ENCODE assay signal across 10 mouse cellular contexts in genomic region chr11:98797909-98798308, GRCm38 (mm10). TPM values are rescaled to one million over a fixed set of nuclear protein-coding genes. Genes with fewer than 3 reads are reported as not detected.
DNase-seq lines count a peak whose midpoint lies in the region; ATAC-seq lines count a peak whose summit lies in the region.
"Had no signal": no experiment of that assay in that cellular context is flagged by ENCODE, and none has a peak within 500 bp of the region (broad histone marks: within the 10 kb centered on the region; RNA-seq: fewer than 3 reads in every experiment).

No protein-coding gene starts in this region.

- intact Hi-C loops in heart, postnatal 36 days (cut with DNase I): no loop called here

- peak overlapping the region; percentile 95 for H3K4me2 ChIP-seq in heart, embryonic 14.5 days (ENCODE audit: low read length)
- H3K4me2 ChIP-seq in hindbrain, embryonic 13.5 days: peak overlapping the region; percentile 99
- H3K4me2 ChIP-seq in midbrain, embryonic 14.5 days (ENCODE audit: low read length): peak overlapping the region; percentile 95

- peaks cover 6 to 21% of the 10 kb centered on the region in 2 experiments for H3K4me1 ChIP-seq in heart, embryonic 14.5 days (ENCODE audit: control insufficient read depth in 2 of 2, insufficient read depth in 2 of 2, low read length in 2 of 2)
- H3K4me1 ChIP-seq in brown adipose tissue, adult 24 weeks (ENCODE audit: control insufficient read depth, insufficient read depth, insufficient read length, low read length): peaks cover 12% of the 10 kb centered on the region
- peaks cover 47% of the 10 kb centered on the region for H3K4me1 ChIP-seq in hindbrain, embryonic 13.5 days (replicated peaks)
- peaks cover 26% of the 10 kb centered on the region for H3K4me1 ChIP-seq in midbrain, embryonic 14.5 days (ENCODE audit: control insufficient read depth, insufficient read depth, low read length)

- H3K27me3 ChIP-seq in heart, embryonic 14.5 days (ENCODE audit: control insufficient read depth, insufficient read depth, low read length): no peaks in the 10 kb centered on the region
- no peaks in the 10 kb centered on the region for H3K27me3 ChIP-seq in hindbrain, embryonic 13.5 days
- H3K27me3 ChIP-seq in midbrain, embryonic 14.5 days (ENCODE audit: control insufficient read depth, insufficient read depth, low read length): no peaks in the 10 kb centered on the region
- H3K27me3 ChIP-seq: Patski had no signal

- peaks cover 49% of the 10 kb centered on the region for H3K36me3 ChIP-seq in heart, embryonic 14.5 days (ENCODE audit: control insufficient read depth, insufficient read depth, low read length)
- peaks cover 39% of the 10 kb centered on the region for H3K36me3 ChIP-seq in hindbrain, embryonic 13.5 days
- H3K36me3 ChIP-seq in midbrain, embryonic 14.5 days (ENCODE audit: control insufficient read depth, insufficient read depth, low read length): peaks cover 45% of the 10 kb centered on the region

- 34% methylated on average over 4 of the region's 4 CpGs for WGBS in heart, embryonic 14.5 days
- 45% methylated on average over 4 of the region's 4 CpGs for WGBS in hindbrain, embryonic 13.5 days
- WGBS in midbrain, embryonic 14.5 days: 46% methylated on average over 4 of the region's 4 CpGs

- no peak for DNase-seq in heart, postnatal 36 days
- peak; percentile 46 for DNase-seq in midbrain, embryonic 14.5 days
- no peak for DNase-seq in thymus, postnatal 14 days
- DNase-seq in kidney, postnatal 36 days: no peak
- DNase-seq: right cerebral cortex, postnatal 25 days had no signal

- H3K9me3 ChIP-seq in heart, embryonic 14.5 days (ENCODE audit: control insufficient read depth, low read length): no peaks in the 10 kb centered on the region
- H3K9me3 ChIP-seq in hindbrain, embryonic 13.5 days: no peaks in the 10 kb centered on the region
- no peaks in the 10 kb centered on the region for H3K9me3 ChIP-seq in midbrain, embryonic 14.5 days (ENCODE audit: control insufficient read depth, low read length)

- peak overlapping the region; percentile 100; a peak in 3 of 4 replicates for H3K27ac ChIP-seq in heart, embryonic 14.5 days (replicated peaks in 1 of 2; ENCODE audit: control insufficient read depth in 1 of 2, insufficient read depth in 1 of 2, low read depth in 2 of 2, low read length in 2 of 2)
- H3K27ac ChIP-seq in brown adipose tissue, adult 24 weeks (replicated peaks; ENCODE audit: low read depth, low read length): 0 out of 2 replicates have a peak overlapping the region, but pooled peaks have one; percentile 14
- H3K27ac ChIP-seq in hindbrain, embryonic 13.5 days: peak overlapping the region; percentile 100; the same call in 1 of the 2 replicates
- H3K27ac ChIP-seq in midbrain, embryonic 14.5 days (replicated peaks; ENCODE audit: low read depth, low read length): 0 out of 2 replicates have a peak overlapping the region, but pooled peaks have one; percentile 1

- peak overlapping the region; percentile 100 for H3K9ac ChIP-seq in heart, embryonic 14.5 days (ENCODE audit: low read length)
- peak overlapping the region; percentile 100 for H3K9ac ChIP-seq in hindbrain, embryonic 13.5 days
- H3K9ac ChIP-seq in midbrain, embryonic 14.5 days (replicated peaks; ENCODE audit: low read length): peak overlapping the region; percentile 99

- ATAC-seq in heart, embryonic 14.5 days (ENCODE audit: insufficient number of reproducible peaks, insufficient read depth, low FRiP score, low read depth): no peak
- no peak for ATAC-seq in hindbrain, embryonic 13.5 days (ENCODE audit: low FRiP score)
- ATAC-seq in midbrain, embryonic 14.5 days (ENCODE audit: low FRiP score, low TSS enrichment): no peak
- no peak for ATAC-seq in CD4-positive, CD25-positive, alpha-beta regulatory T cell, adult 4 months
- ATAC-seq: Patski had no signal

- peak overlapping the region; percentile 76 to 96 for H3K4me3 ChIP-seq in heart, embryonic 14.5 days (ENCODE audit: control insufficient read depth in 1 of 2, insufficient read depth in 1 of 2, low read depth in 1 of 2, low read length in 2 of 2)
- peak overlapping the region; percentile 88 for H3K4me3 ChIP-seq in brown adipose tissue, adult 24 weeks (ENCODE audit: insufficient read depth, low read depth, low read length)
- peak overlapping the region; percentile 100 for H3K4me3 ChIP-seq in hindbrain, embryonic 13.5 days
- peak overlapping the region; percentile 100 for H3K4me3 ChIP-seq in midbrain, embryonic 14.5 days (replicated peaks; ENCODE audit: low read depth, low read length)

RNA-seq across cellular contexts. Expression of gene Msl1, which starts 2.6 kb away (rescaled TPM):
- polyA plus RNA-seq in heart, embryonic 14.5 days (2014; fragmentation: Nextera tagmentation; extraction: Ambion mirVana): 13.3 and 15.3 TPM in 2 replicates
- 10 to 100 TPM; 74.4 to 75.3 TPM for total RNA-seq in heart, postnatal 36 days (2021)
- 36.3 and 40.8 TPM in 2 replicates for polyA plus RNA-seq in brown adipose tissue, adult 24 weeks (2012; ENCODE audit: insufficient read depth, insufficient read length, missing spikeins)
- 31.5 and 33.0 TPM in 2 replicates for polyA plus RNA-seq in hindbrain, embryonic 13.5 days (2015; fragmentation: Nextera tagmentation; extraction: Ambion mirVana)
- 25.0 and 35.9 TPM in 2 replicates for polyA plus RNA-seq in midbrain, embryonic 14.5 days (2014; fragmentation: Nextera tagmentation; extraction: Ambion mirVana)
- 10 to 100 TPM; 22.3 to 24.8 TPM for polyA plus RNA-seq in CD4-positive, CD25-positive, alpha-beta regulatory T cell, adult 4 months (2017; shearing (Covaris generic))

RNA-seq across cellular contexts. Expression of gene Casc3, which starts 6.8 kb away (rescaled TPM):
- polyA plus RNA-seq in heart, embryonic 14.5 days (2014; fragmentation: Nextera tagmentation; extraction: Ambion mirVana): 22.6 and 22.9 TPM in 2 replicates
- 10 to 100 TPM; 26.1 to 26.2 TPM for total RNA-seq in heart, postnatal 36 days (2021)
- polyA plus RNA-seq in brown adipose tissue, adult 24 weeks (2012; ENCODE audit: insufficient read depth, insufficient read length, missing spikeins): 9.2 and 16.9 TPM in 2 replicates
- 48.7 and 50.2 TPM in 2 replicates for polyA plus RNA-seq in hindbrain, embryonic 13.5 days (2015; fragmentation: Nextera tagmentation; extraction: Ambion mirVana)
- 46.6 and 57.3 TPM in 2 replicates for polyA plus RNA-seq in midbrain, embryonic 14.5 days (2014; fragmentation: Nextera tagmentation; extraction: Ambion mirVana)
- 10 to 100 TPM; 13.6 to 14.5 TPM for polyA plus RNA-seq in CD4-positive, CD25-positive, alpha-beta regulatory T cell, adult 4 months (2017; shearing (Covaris generic))

RNA-seq across cellular contexts. Expression of gene Nr1d1, which starts 22.8 kb away (rescaled TPM):
- polyA plus RNA-seq in heart, embryonic 14.5 days (2014; fragmentation: Nextera tagmentation; extraction: Ambion mirVana): 6.0 and 6.4 TPM in 2 replicates
- total RNA-seq in heart, postnatal 36 days (2021): 100 to 1,000 TPM; 104 to 107 TPM
- 78.3 and 90.9 TPM in 2 replicates for polyA plus RNA-seq in brown adipose tissue, adult 24 weeks (2012; ENCODE audit: insufficient read depth, insufficient read length, missing spikeins)
- 1.9 and 2.4 TPM in 2 replicates for polyA plus RNA-seq in hindbrain, embryonic 13.5 days (2015; fragmentation: Nextera tagmentation; extraction: Ambion mirVana)
- 3.0 TPM in 2 replicates for polyA plus RNA-seq in midbrain, embryonic 14.5 days (2014; fragmentation: Nextera tagmentation; extraction: Ambion mirVana)
- 10 to 100 TPM in 1 of 2 experiments, 1 to 10 TPM in 1; 4.9 to 12.3 TPM for polyA plus RNA-seq in CD4-positive, CD25-positive, alpha-beta regulatory T cell, adult 4 months (2017; shearing (Covaris generic))

RNA-seq across cellular contexts. Expression of gene Rapgefl1, which starts 38.7 kb away (rescaled TPM):
- 0.82 and 0.95 TPM in 2 replicates for polyA plus RNA-seq in heart, embryonic 14.5 days (2014; fragmentation: Nextera tagmentation; extraction: Ambion mirVana)
- total RNA-seq in heart, postnatal 36 days (2021): under 1 TPM; 0.57 to 0.72 TPM
- polyA plus RNA-seq in brown adipose tissue, adult 24 weeks (2012; ENCODE audit: insufficient read depth, insufficient read length, missing spikeins): 0.40 TPM in 1 of 2 replicates, not detected in the other
- 6.2 and 7.0 TPM in 2 replicates for polyA plus RNA-seq in hindbrain, embryonic 13.5 days (2015; fragmentation: Nextera tagmentation; extraction: Ambion mirVana)
- polyA plus RNA-seq in midbrain, embryonic 14.5 days (2014; fragmentation: Nextera tagmentation; extraction: Ambion mirVana): 8.8 and 9.6 TPM in 2 replicates
- polyA plus RNA-seq in CD4-positive, CD25-positive, alpha-beta regulatory T cell, adult 4 months (2017; shearing (Covaris generic)): under 1 TPM in 1 of 2 experiments, not detected in 1; 0.48 TPM

RNA-seq across cellular contexts. Expression of gene Thra, which starts 57.5 kb away (rescaled TPM):
- 45.3 and 55.6 TPM in 2 replicates for polyA plus RNA-seq in heart, embryonic 14.5 days (2014; fragmentation: Nextera tagmentation; extraction: Ambion mirVana)
- total RNA-seq in heart, postnatal 36 days (2021): 100 to 1,000 TPM; 100 to 111 TPM
- 64.4 and 82.3 TPM in 2 replicates for polyA plus RNA-seq in brown adipose tissue, adult 24 weeks (2012; ENCODE audit: insufficient read depth, insufficient read length, missing spikeins)
- 117 and 122 TPM in 2 replicates for polyA plus RNA-seq in hindbrain, embryonic 13.5 days (2015; fragmentation: Nextera tagmentation; extraction: Ambion mirVana)
- 175 and 194 TPM in 2 replicates for polyA plus RNA-seq in midbrain, embryonic 14.5 days (2014; fragmentation: Nextera tagmentation; extraction: Ambion mirVana)
- 1 to 10 TPM; 4.8 to 5.7 TPM for polyA plus RNA-seq in CD4-positive, CD25-positive, alpha-beta regulatory T cell, adult 4 months (2017; shearing (Covaris generic))

Comparison
In these comparisons a context has a peak if more than half of its experiments do, and no peak if none do; other contexts are left out.
1. H3K27ac ChIP-seq: peak in every context shown above with its lines; median percentile 100 in heart, embryonic 14.5 days; 100 in hindbrain, embryonic 13.5 days; 14 in brown adipose tissue, adult 24 weeks; 1 in midbrain, embryonic 14.5 days.